Mouse (Mus musculus): ENCODE results near the gene Adam1b.

DNA sequence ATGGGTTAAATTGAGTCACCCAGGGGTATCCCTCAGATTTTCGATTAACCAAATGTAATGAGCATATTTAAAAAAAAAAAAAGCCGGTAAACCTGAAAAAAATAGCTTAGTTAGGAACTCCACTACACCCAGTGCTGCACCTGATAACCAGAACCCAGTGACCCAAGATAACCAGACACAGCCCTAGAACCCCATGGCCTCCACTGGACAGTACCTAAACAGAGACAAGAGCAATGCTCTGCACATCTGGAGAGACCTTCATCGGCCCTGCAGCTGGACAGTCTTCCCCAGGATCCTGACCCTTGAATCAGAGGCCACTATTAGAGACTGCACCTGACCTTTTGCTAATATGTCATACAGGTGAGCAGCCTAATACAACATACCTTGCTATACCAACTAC, 43.8 kb upstream of the Adam1b start:
- TF ChIP-seq CTCF (IDR thresholded peaks at IDR 0.05; ENCODE audit: borderline replicate concordance, extremely low read depth, insufficient read depth, insufficient read length) (no peak), POLR2A (IDR thresholded peaks at IDR 0.05; ENCODE audit: borderline replicate concordance, extremely low read depth, insufficient read depth, insufficient read length, poor library complexity, severe bottlenecking) (no peak)

Data from brain, embryonic 14.5 days (tissue).